Mouse (Mus musculus) liver, postnatal 0 days (tissue): ENCODE measurements around the gene Rtraf. TPM values are rescaled to one million over a fixed set of nuclear protein-coding genes. Genes with fewer than 3 reads are reported as not detected.

Source experiments
- ATAC-seq: fragments of 200-750 bp; cut with Nextera tagmentation; 2 replicates; pipeline ENCODE4 v1.8.0; 2017; ENCODE audit warnings: mild to moderate bottlenecking, moderate library complexity
- DNase-seq: peaks from one replicate; pipeline ENCODE4 v3.0.0-alpha.2; 2016
- H3K27ac ChIP-seq: fragments of 300-500 bp; sonication (generic); 2 replicates; pipeline ENCODE4 v1.5.1; 2014; ENCODE audit warnings: antibody characterized with exemption, moderate library complexity, mild to moderate bottlenecking, low read depth
- H3K27me3 ChIP-seq: fragments of 300-500 bp; sonication (generic); 2 replicates; pipeline ENCODE4 v1.6.1; 2014; ENCODE audit warnings: low read length, control low read depth, mixed read lengths; ENCODE audit not compliant: insufficient read depth
- H3K36me3 ChIP-seq: fragments of 300-500 bp; sonication (generic); replicated peaks from 2 replicates; pipeline ENCODE4 v1.6.1; 2014; ENCODE audit warnings: mild to moderate bottlenecking, control low read depth, low read length, moderate library complexity, mixed read lengths; ENCODE audit not compliant: insufficient read depth
- H3K4me1 ChIP-seq: fragments of 300-500 bp; sonication (generic); 2 replicates; pipeline ENCODE4 v1.6.1; 2014; ENCODE audit warnings: antibody characterized with exemption, mild to moderate bottlenecking, control low read depth; ENCODE audit not compliant: insufficient read depth
- H3K4me2 ChIP-seq: fragments of 300-500 bp; sonication (generic); 2 replicates; pipeline ENCODE4 v1.6.1; 2014; ENCODE audit warnings: low read depth, mild to moderate bottlenecking, low read length, moderate library complexity, mixed read lengths
- H3K4me3 ChIP-seq: fragments of 300-500 bp; sonication (generic); 2 replicates; pipeline ENCODE4 v1.5.1; 2014; ENCODE audit warnings: low read depth, low read length
- H3K9ac ChIP-seq: fragments of 300-500 bp; sonication (generic); replicated peaks from 2 replicates; pipeline ENCODE4 v1.6.1; 2014; ENCODE audit warnings: mild to moderate bottlenecking, moderate library complexity
- H3K9me3 ChIP-seq: fragments of 300-500 bp; sonication (generic); 2 replicates; pipeline ENCODE4 v1.6.1; 2016; ENCODE audit warnings: mild to moderate bottlenecking, control low read depth, low read length, mixed read lengths
- CTCF ChIP-seq: sonication (generic); IDR thresholded peaks from 2 replicates; pipeline ENCODE4 v1.5.1; 2016; ENCODE audit warnings: antibody characterized with exemption, low read depth
- EP300 ChIP-seq: IDR thresholded peaks from 2 replicates; pipeline ENCODE4 v1.6.1; 2016; ENCODE audit warnings: antibody characterized with exemption, low read depth, mild to moderate bottlenecking
- WGBS: fragments of 180-500 bp; shearing (Covaris S2); extraction: QIAGEN DNeasy Blood & Tissue Kit; methylation state at CpG from one replicate; pipeline ENCODE4 v1.1.7; 2014; ENCODE audit not compliant: insufficient replicate concordance; 5-methylcytosine and 5-hydroxymethylcytosine counted together
- polyA plus RNA-seq: library from polyadenylated mRNA; unstranded; fragments of >200 nt; fragmentation: Nextera tagmentation; extraction: Ambion mirVana; gene quantifications from 2 replicates; pipeline ENCODE4 v1.2.1, GENCODE M21; 2015

Gene Rtraf
- polyA plus RNA-seq, 1 experiment from 2014 or later, result 100 TPM

- no peak overlapping the region for H3K9ac ChIP-seq
- no peaks in the 10 kb centered on the region for H3K27me3 ChIP-seq
- TF ChIP-seq EP300 (no peak), CTCF (0 out of 2 replicates have a peak, but pooled peaks have one; percentile 14)
- no peak overlapping the region for H3K27ac ChIP-seq
- H3K4me2 ChIP-seq, result no peak overlapping the region
- no peaks in the 10 kb centered on the region for H3K4me1 ChIP-seq
- WGBS, result 48% methylated on average over 8 of the region's 8 CpGs
- H3K9me3 ChIP-seq, result no peaks in the 10 kb centered on the region
- ATAC-seq (no peak), DNase-seq (no peak)
- H3K36me3 ChIP-seq, result no peaks in the 10 kb centered on the region
- no peak overlapping the region for H3K4me3 ChIP-seq
These were observed 35.5 kb upstream of the Rtraf start for GRCm38 (mm10) chr14:19858808-19859776.

GRCm38 (mm10) chr14:19858279-19858678, 34.7 kb upstream of the Rtraf start:
- Histone ChIP-seq H3K9ac (no peak overlapping the region), H3K27ac (no peak overlapping the region), H3K4me1 (no peaks in the 10 kb centered on the region), H3K4me2 (no peak overlapping the region), H3K36me3 (no peaks in the 10 kb centered on the region), H3K4me3 (no peak overlapping the region), H3K9me3 (no peaks in the 10 kb centered on the region), H3K27me3 (no peaks in the 10 kb centered on the region)
- DNase-seq (no peak), ATAC-seq (no peak)
- TF ChIP-seq CTCF, result no peak
- no peak for TF ChIP-seq EP300
- WGBS, result 70% methylated on average over 2 of the region's 2 CpGs

DNA sequence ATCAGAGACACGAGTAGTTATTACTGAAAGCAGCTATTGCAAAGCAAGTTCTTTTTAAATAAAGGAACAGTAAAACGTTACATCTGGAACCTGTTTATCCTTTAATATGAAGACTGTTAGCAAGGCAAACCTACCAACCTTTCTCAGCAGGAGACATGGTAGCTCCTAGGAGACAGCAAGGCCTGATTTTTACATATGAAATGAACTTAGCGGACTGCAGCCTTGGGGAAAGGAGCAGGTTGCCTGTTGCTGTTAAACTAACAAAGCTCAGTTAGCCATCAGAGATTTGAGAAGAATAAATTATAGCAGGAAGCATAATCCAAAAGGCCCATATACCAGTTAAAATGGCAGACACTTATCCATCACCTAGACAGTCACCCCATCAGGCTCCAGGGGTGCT, 29.8 kb upstream of the Rtraf start:
- TF ChIP-seq EP300, result no peak
- TF ChIP-seq CTCF, result no peak
- no peak for ATAC-seq
- 70% methylated on average over 3 of the region's 3 CpGs for WGBS
- no peaks in the 10 kb centered on the region for H3K36me3 ChIP-seq
- no peaks in the 10 kb centered on the region for H3K27me3 ChIP-seq
- no peaks in the 10 kb centered on the region for H3K4me1 ChIP-seq
- no peak for DNase-seq
- H3K9me3 ChIP-seq, result no peaks in the 10 kb centered on the region
- H3K4me2 ChIP-seq, result no peak overlapping the region
- H3K27ac ChIP-seq, result no peak overlapping the region
- no peak overlapping the region for H3K9ac ChIP-seq
- no peak overlapping the region for H3K4me3 ChIP-seq

- Histone ChIP-seq H3K9ac (peak overlapping the region; percentile 41; the same call in 1 of the 2 replicates), H3K4me3 (peak overlapping the region; percentile 32), H3K27ac (no peak overlapping the region), H3K4me2 (peak overlapping the region; percentile 67), H3K4me1 (peaks cover 3% of the 10 kb centered on the region; the same call in 1 of the 2 replicates), H3K9me3 (no peaks in the 10 kb centered on the region), H3K36me3 (no peaks in the 10 kb centered on the region), H3K27me3 (no peaks in the 10 kb centered on the region)
- 27% methylated on average over 15 of the region's 15 CpGs for WGBS
- TF ChIP-seq EP300 (no peak), CTCF (peak; percentile 80)
- DNase-seq (peak; percentile 64), ATAC-seq (peak; percentile 19; the same call in 1 of the 2 replicates)
These were observed 16.1 kb upstream of the Rtraf start for GRCm38 (mm10) chr14:19839600-19840332.

GRCm38 (mm10) chr14:19836289-19836688, 12.7 kb upstream of the Rtraf start:
- Histone ChIP-seq H3K4me2 (no peak overlapping the region), H3K4me1 (peaks cover 3% of the 10 kb centered on the region; the same call in 1 of the 2 replicates), H3K4me3 (no peak overlapping the region), H3K27me3 (no peaks in the 10 kb centered on the region), H3K9me3 (no peaks in the 10 kb centered on the region), H3K36me3 (no peaks in the 10 kb centered on the region), H3K9ac (no peak overlapping the region), H3K27ac (no peak overlapping the region)
- DNase-seq (no peak), ATAC-seq (no peak)
- no peak for TF ChIP-seq CTCF
- WGBS, result 49% methylated on average over 3 of the region's 3 CpGs

GRCm38 (mm10) chr14:19825481-19825880, 1.9 kb upstream of the Rtraf start:
- 78% methylated on average over 11 of the region's 11 CpGs for WGBS
- H3K9ac ChIP-seq, result no peak overlapping the region
- no peak overlapping the region for H3K4me2 ChIP-seq
- no peaks in the 10 kb centered on the region for H3K4me1 ChIP-seq
- no peak overlapping the region for H3K4me3 ChIP-seq
- no peaks in the 10 kb centered on the region for H3K9me3 ChIP-seq
- H3K27me3 ChIP-seq, result 0 out of 2 replicates have a peak, but pooled peaks cover 2% of the 10 kb centered on the region
- peaks cover 3% of the 10 kb centered on the region; the same call in 1 of the 2 replicates for H3K36me3 ChIP-seq
- TF ChIP-seq EP300 (no peak), CTCF (no peak)
- H3K27ac ChIP-seq, result no peak overlapping the region
- DNase-seq (no peak), ATAC-seq (no peak)
